ENCODE assay signal across 14 mouse cellular contexts in genomic region chr1:194482001-194482716, GRCm38 (mm10).
DNase-seq lines count a peak whose midpoint lies in the region; ATAC-seq and TF ChIP-seq lines count a peak whose summit lies in the region.
"Had no signal": no experiment of that assay in that cellular context is flagged by ENCODE, and none has a peak within 500 bp of the region (broad histone marks: within the 10 kb centered on the region; RNA-seq: fewer than 3 reads in every experiment).

No protein-coding gene starts in this region.

- H3K27ac ChIP-seq in kidney, postnatal 0 days, result no peak overlapping the region
- peak overlapping the region; percentile 62 for H3K27ac ChIP-seq in liver, postnatal 0 days (ENCODE audit: low read depth)
- H3K27ac ChIP-seq: hindbrain, embryonic 14.5 days; limb, embryonic 15.5 days; neural tube, embryonic 12.5 days had no signal

- no peaks in the 10 kb centered on the region for H3K36me3 ChIP-seq in kidney, postnatal 0 days (ENCODE audit: insufficient read depth, low read length)
- no peaks in the 10 kb centered on the region for H3K36me3 ChIP-seq in liver, postnatal 0 days (replicated peaks; ENCODE audit: insufficient read depth, low read length)
- H3K36me3 ChIP-seq: limb, embryonic 15.5 days; neural tube, embryonic 12.5 days had no signal

- H3K4me2 ChIP-seq in kidney, postnatal 0 days (ENCODE audit: low read length), result no peak overlapping the region
- peak overlapping the region; percentile 26; the same call in 1 of the 2 replicates for H3K4me2 ChIP-seq in liver, postnatal 0 days (ENCODE audit: low read depth, low read length)
- H3K4me2 ChIP-seq: hindbrain, embryonic 14.5 days; limb, embryonic 15.5 days; midbrain, embryonic 11.5 days; neural tube, embryonic 12.5 days had no signal

- WGBS in kidney, postnatal 0 days, result 30% methylated on average over 6 of the region's 6 CpGs
- 25% methylated on average over 6 of the region's 6 CpGs for WGBS in liver, postnatal 0 days (ENCODE audit: insufficient replicate concordance)

- CTCF ChIA-PET in Patski (lab: Charles Lee), result no interaction called here

- DNase-seq in Patski (ENCODE audit: low read depth, low spot score), result peak; percentile 7
- peak; percentile 67 to 78 for DNase-seq in adrenal gland, postnatal 36 days
- peak; percentile 68 for DNase-seq in kidney, postnatal 0 days (ENCODE audit: low spot score)
- peak; percentile 16 for DNase-seq in liver, postnatal 0 days
- DNase-seq in spleen, postnatal 4 days (ENCODE audit: low spot score in 2 of 2), result no peak
- DNase-seq in urinary bladder, adult 18-20 months (ENCODE audit: low spot score in 2 of 2), result no peak
- DNase-seq in lung, postnatal 4 days, result no peak
- DNase-seq: embryo, embryonic 11 days; gastrocnemius, postnatal 14 days; thymus, adult 2 months had no signal

- ATAC-seq in Patski, result peak; percentile 74
- ATAC-seq in kidney, postnatal 0 days (replicated peaks; ENCODE audit: low FRiP score, low read depth), result peak; percentile 49; the same call in 1 of the 2 replicates
- ATAC-seq in liver, postnatal 0 days, result peak; percentile 63

- TF ChIP-seq EP300 in liver, postnatal 0 days (IDR thresholded peaks at IDR 0.05; ENCODE audit: low read depth), result no peak

- no peaks in the 10 kb centered on the region for H3K4me1 ChIP-seq in kidney, postnatal 0 days (replicated peaks; ENCODE audit: insufficient read depth, low read length)
- H3K4me1 ChIP-seq in liver, postnatal 0 days (ENCODE audit: insufficient read depth), result peaks cover 5% of the 10 kb centered on the region; the same call in 1 of the 2 replicates
- H3K4me1 ChIP-seq: limb, embryonic 15.5 days; neural tube, embryonic 12.5 days had no signal

- in situ Hi-C loops in Patski (cut with MboI; ENCODE audit: low pct_unique_long_range_greater_than_20kb), result no loop called here

- H3K9ac ChIP-seq in kidney, postnatal 0 days (ENCODE audit: low read depth, low read length), result no peak overlapping the region
- no peak overlapping the region; the same call in 1 of the 2 replicates for H3K9ac ChIP-seq in liver, postnatal 0 days (replicated peaks)
- H3K9ac ChIP-seq: hindbrain, embryonic 14.5 days; limb, embryonic 15.5 days; neural tube, embryonic 12.5 days had no signal

- H3K9me3 ChIP-seq in kidney, postnatal 0 days (replicated peaks; ENCODE audit: low read length), result no peaks in the 10 kb centered on the region
- no peaks in the 10 kb centered on the region for H3K9me3 ChIP-seq in liver, postnatal 0 days (ENCODE audit: low read length)
- H3K9me3 ChIP-seq: limb, embryonic 15.5 days; neural tube, embryonic 12.5 days had no signal

- H3K4me3 ChIP-seq in kidney, postnatal 0 days (replicated peaks; ENCODE audit: low read depth, low read length), result no peak overlapping the region
- H3K4me3 ChIP-seq in liver, postnatal 0 days (ENCODE audit: low read depth, low read length), result no peak overlapping the region
- H3K4me3 ChIP-seq: limb, embryonic 15.5 days; neural tube, embryonic 12.5 days had no signal

- POLR2A ChIA-PET in Patski (lab: Charles Lee), result no interaction called here

- peaks cover 9% of the 10 kb centered on the region for H3K27me3 ChIP-seq in Patski
- no peaks in the 10 kb centered on the region for H3K27me3 ChIP-seq in kidney, postnatal 0 days (ENCODE audit: insufficient read depth, low read length)
- H3K27me3 ChIP-seq in liver, postnatal 0 days (ENCODE audit: insufficient read depth, low read length), result no peaks in the 10 kb centered on the region
- H3K27me3 ChIP-seq: limb, embryonic 15.5 days; neural tube, embryonic 12.5 days had no signal

- no peak for TF ChIP-seq CTCF in Patski (IDR thresholded peaks at IDR 0.05)
- no peak for TF ChIP-seq CTCF in kidney, postnatal 0 days (IDR thresholded peaks at IDR 0.05; ENCODE audit: low read depth)
- TF ChIP-seq CTCF in liver, postnatal 0 days (IDR thresholded peaks at IDR 0.05; ENCODE audit: low read depth), result no peak

Comparison
In these comparisons a context has a peak if more than half of its experiments do, and no peak if none do; other contexts are left out.
1. DNase-seq: peak in Patski (single experiment), adrenal gland, postnatal 36 days (2 of 2), kidney, postnatal 0 days (single experiment) and liver, postnatal 0 days (single experiment); none in spleen, postnatal 4 days (0 of 2), urinary bladder, adult 18-20 months (0 of 2) and lung, postnatal 4 days (0 of 2).
2. Peak in every context shown above with its lines, with median percentiles within 50 percentile points of each other: ATAC-seq.